Mouse (Mus musculus): ENCODE results near the gene Cd320.
"Not testable (repeated sequence)": the region's sequence is repeated elsewhere in the genome, so short reads cannot be mapped to it uniquely, and the experiment has no call there.

Gene Cd320

GRCm38 (mm10) chr17:33842966-33843795 is at the start of gene Cd320:
Cd320 (plus strand) TSS chr17:33843091.
- peak; percentile 90 for DNase-seq (ENCODE audit: extremely low spot score, low read depth, low spot score)

- DNase-seq (ENCODE audit: extremely low spot score, low read depth, low spot score), result no peak
These were observed 44.6 kb upstream of the Cd320 start for GRCm38 (mm10) chr17:33798306-33798705.

GRCm38 (mm10) chr17:33799277-33799676 is 43.6 kb upstream of the Cd320 start:
- no peak for DNase-seq (ENCODE audit: extremely low spot score, low read depth, low spot score)

- DNase-seq (ENCODE audit: extremely low spot score, low read depth, low spot score), result no peak
These were observed 40.7 kb upstream of the Cd320 start for GRCm38 (mm10) chr17:33802221-33802620.

- DNase-seq (ENCODE audit: extremely low spot score, low read depth, low spot score), result no peak
These were observed 38.7 kb upstream of the Cd320 start for GRCm38 (mm10) chr17:33804205-33804604.

- no peak for DNase-seq (ENCODE audit: extremely low spot score, low read depth, low spot score)
These were observed 38.1 kb upstream of the Cd320 start for GRCm38 (mm10) chr17:33804745-33805144.

- no peak for DNase-seq (ENCODE audit: extremely low spot score, low read depth, low spot score)
These were observed 35.6 kb upstream of the Cd320 start for GRCm38 (mm10) chr17:33807181-33807888.

- DNase-seq (ENCODE audit: extremely low spot score, low read depth, low spot score), result no peak
These were observed 34.7 kb upstream of the Cd320 start for GRCm38 (mm10) chr17:33808192-33808591.

GRCm38 (mm10) chr17:33810334-33811141 is 32.4 kb upstream of the Cd320 start, which contains the start of gene Kank3:
Kank3 (plus strand) TSS chr17:33810519.
- DNase-seq (ENCODE audit: extremely low spot score, low read depth, low spot score), result peak; percentile 93

GRCm38 (mm10) chr17:33811142-33811516 is 31.8 kb upstream of the Cd320 start:
- DNase-seq (ENCODE audit: extremely low spot score, low read depth, low spot score), result no peak

- no peak for DNase-seq (ENCODE audit: extremely low spot score, low read depth, low spot score)
These were observed 30.4 kb upstream of the Cd320 start for GRCm38 (mm10) chr17:33812475-33812874.

- no peak for DNase-seq (ENCODE audit: extremely low spot score, low read depth, low spot score)
These were observed 29.9 kb upstream of the Cd320 start for GRCm38 (mm10) chr17:33812990-33813389.

GRCm38 (mm10) chr17:33815399-33815798 is 27.5 kb upstream of the Cd320 start:
- no peak for DNase-seq (ENCODE audit: extremely low spot score, low read depth, low spot score)

GRCm38 (mm10) chr17:33816612-33817011 is 26.3 kb upstream of the Cd320 start:
- DNase-seq (ENCODE audit: extremely low spot score, low read depth, low spot score), result no peak

GRCm38 (mm10) chr17:33817184-33817968 is 25.5 kb upstream of the Cd320 start:
- DNase-seq (ENCODE audit: extremely low spot score, low read depth, low spot score), result peak; percentile 79

- no peak for DNase-seq (ENCODE audit: extremely low spot score, low read depth, low spot score)
These were observed 24.8 kb upstream of the Cd320 start for GRCm38 (mm10) chr17:33817969-33818643.

GRCm38 (mm10) chr17:33822436-33822959 is 20.4 kb upstream of the Cd320 start:
- DNase-seq (ENCODE audit: extremely low spot score, low read depth, low spot score), result no peak

GRCm38 (mm10) chr17:33823171-33823570 is 19.7 kb upstream of the Cd320 start:
- not testable (repeated sequence) for DNase-seq (ENCODE audit: extremely low spot score, low read depth, low spot score)

- peak; percentile 96 for DNase-seq (ENCODE audit: extremely low spot score, low read depth, low spot score)
These were observed 18.6 kb upstream of the Cd320 start, which contains the start of the genes Rps28 and Ndufa7 for GRCm38 (mm10) chr17:33824084-33824996. Rps28 (minus strand) TSS chr17:33824562. Ndufa7 (plus strand) TSS chr17:33824572.

Measured in hindlimb bud, embryonic 11.5 days (tissue).